Mouse (Mus musculus) olfactory bulb, adult 2 months (tissue): ENCODE measurements around the gene Rfpl4. TPM values are rescaled to one million over a fixed set of nuclear protein-coding genes. Genes with fewer than 3 reads are reported as not detected.

ENCODE experiments used
- H3K27ac ChIP-seq: fragments of 200-500 bp; 2 replicates; pipeline ENCODE4 v1.5.1; 2012; ENCODE audit warnings: low read depth, low read length; ENCODE audit not compliant: insufficient read depth
- H3K4me1 ChIP-seq: fragments of 200-500 bp; 2 replicates; pipeline ENCODE4 v1.6.1; 2012; ENCODE audit warnings: low read length; ENCODE audit not compliant: control insufficient read depth, insufficient read depth
- H3K4me3 ChIP-seq: fragments of 200-500 bp; 2 replicates; pipeline ENCODE4 v1.5.1; 2012; ENCODE audit warnings: mild to moderate bottlenecking, low read depth, low read length, moderate library complexity; ENCODE audit not compliant: insufficient read depth
- CTCF ChIP-seq: fragments of 200-500 bp; IDR thresholded peaks from 2 replicates; pipeline ENCODE4 v1.5.1; 2012; ENCODE audit warnings: low read depth, mild to moderate bottlenecking, low read length, moderate library complexity; ENCODE audit not compliant: insufficient read depth
- POLR2A ChIP-seq: fragments of 200-500 bp; IDR thresholded peaks from 2 replicates; pipeline ENCODE4 v1.6.1; 2012; ENCODE audit warnings: mild to moderate bottlenecking, low read depth, low read length, moderate library complexity; ENCODE audit not compliant: insufficient read depth
- WGBS: fragments of 180-500 bp; shearing (Covaris S2); methylation state at CpG from one replicate; pipeline ENCODE4 v1.1.7; 2018; 5-methylcytosine and 5-hydroxymethylcytosine counted together
- polyA plus RNA-seq: library from polyadenylated mRNA; stranded (reverse); fragments of >200 nt; gene quantifications from 2 replicates; pipeline ENCODE4 v1.2.4, GENCODE M21; 2012; ENCODE audit warnings: low replicate concordance; ENCODE audit not compliant: missing spikeins, insufficient read depth, insufficient read length

Gene Rfpl4
- polyA plus RNA-seq, 1 experiment, result not detected

DNA sequence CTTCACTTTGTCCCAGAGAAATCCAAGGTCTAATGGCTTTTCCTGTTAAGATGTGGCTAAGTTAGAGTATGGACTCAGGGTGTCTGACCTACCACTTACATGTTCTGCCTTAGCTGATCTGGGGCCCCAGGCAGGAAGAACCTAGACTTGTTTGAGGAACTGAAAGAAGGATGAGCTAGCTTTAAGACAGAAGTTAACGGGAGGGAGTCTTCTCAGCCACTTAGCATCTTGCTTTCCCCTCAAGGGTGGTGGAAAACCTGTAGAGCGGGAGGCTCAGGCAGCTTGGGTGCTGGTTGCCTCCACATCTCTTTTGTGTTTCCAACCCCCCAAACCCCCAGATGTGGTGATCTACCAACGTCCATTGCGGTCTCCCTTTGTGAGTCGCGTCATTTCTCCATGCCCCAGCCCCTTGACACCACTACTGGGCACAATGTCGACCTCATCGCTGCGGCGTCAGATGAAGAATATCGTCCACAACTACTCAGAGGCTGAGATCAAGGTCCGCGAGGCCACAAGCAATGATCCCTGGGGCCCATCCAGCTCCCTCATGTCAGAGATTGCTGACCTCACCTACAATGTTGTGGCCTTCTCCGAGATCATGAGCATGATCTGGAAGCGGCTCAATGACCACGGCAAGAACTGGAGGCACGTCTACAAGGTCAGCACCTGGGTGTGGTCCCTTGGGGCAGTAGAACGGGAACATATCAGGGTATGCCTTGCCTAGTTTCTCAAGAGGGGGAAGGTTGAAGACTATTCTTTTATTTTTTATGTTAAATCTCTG, 33.2 kb downstream of the Rfpl4 start:
- TF ChIP-seq POLR2A (no peak), CTCF (no peak)
- H3K4me1 ChIP-seq, result peaks cover 26% of the 10 kb centered on the region
- no peak overlapping the region for H3K27ac ChIP-seq
- H3K4me3 ChIP-seq, result no peak overlapping the region
- 91% methylated on average over 18 of the region's 18 CpGs for WGBS

DNA sequence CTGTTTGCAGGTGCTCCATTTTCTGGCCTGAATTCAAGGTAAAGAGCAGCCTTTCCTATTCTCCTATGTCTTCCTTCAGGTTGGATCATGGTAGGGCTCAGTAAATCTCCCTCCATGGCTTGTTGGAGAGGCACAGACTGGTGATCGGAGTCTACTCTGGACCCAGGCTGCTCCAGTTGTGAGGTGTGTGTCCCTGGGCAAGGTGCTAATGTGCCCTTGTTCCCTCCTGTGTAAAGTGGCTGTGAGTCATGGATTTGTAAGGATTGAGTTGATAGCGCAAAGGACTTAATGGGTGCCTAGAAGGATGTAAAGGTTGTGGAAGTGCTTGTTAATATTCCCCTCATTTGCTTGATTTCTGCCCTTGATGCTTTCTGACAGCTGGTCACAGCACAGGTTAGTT, 34.8 kb downstream of the Rfpl4 start:
- TF ChIP-seq POLR2A (no peak), CTCF (no peak)
- 82% methylated on average over 2 of the region's 2 CpGs for WGBS
- Histone ChIP-seq H3K4me3 (no peak overlapping the region), H3K4me1 (peaks cover 22% of the 10 kb centered on the region), H3K27ac (no peak overlapping the region)

DNA sequence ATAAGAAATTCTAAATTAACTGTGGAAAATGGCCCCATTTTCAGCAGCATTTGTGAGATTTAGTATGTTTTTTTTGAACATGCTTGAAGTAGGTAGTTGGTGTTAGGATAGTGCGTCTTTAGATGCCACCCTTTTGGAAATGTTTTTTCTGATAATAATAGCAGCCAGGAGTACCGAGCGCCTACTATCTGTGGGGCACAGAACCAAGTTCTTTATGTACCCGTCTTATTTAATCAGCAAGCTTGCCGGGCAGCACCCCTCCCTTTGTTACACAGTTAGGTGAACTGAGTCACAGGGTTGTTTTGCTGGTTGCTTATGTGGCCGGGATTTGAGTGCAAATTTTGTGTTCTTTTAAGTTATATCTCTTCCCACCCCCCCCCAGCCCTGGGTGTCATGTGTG, 35.5 kb downstream of the Rfpl4 start:
- Histone ChIP-seq H3K27ac (no peak overlapping the region), H3K4me3 (peak overlapping the region; percentile 3; the same call in 1 of the 2 replicates), H3K4me1 (peaks cover 19% of the 10 kb centered on the region)
- WGBS, result 36% methylated on average over 6 of the region's 6 CpGs
- no peak for TF ChIP-seq POLR2A
- no peak for TF ChIP-seq CTCF

DNA sequence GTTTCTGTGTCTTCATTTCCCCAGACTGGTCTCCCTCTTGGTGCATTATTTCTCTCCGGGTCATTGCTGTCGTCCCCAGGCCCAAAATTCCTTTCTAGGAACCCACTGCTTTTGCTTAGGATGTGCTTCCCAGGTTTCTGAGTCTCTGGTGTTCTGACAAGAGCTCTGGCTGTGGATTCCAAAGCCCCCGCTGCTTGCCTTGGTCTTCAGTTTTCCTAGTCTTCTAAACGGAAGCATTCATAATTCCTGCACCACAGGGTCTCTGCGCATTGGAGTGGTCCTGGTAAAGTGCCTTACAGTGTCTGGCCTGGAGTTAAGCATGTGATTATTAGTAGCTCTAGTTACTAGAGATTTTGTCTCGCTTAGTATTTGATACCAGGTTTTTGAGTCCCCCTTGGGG, 35.9 kb downstream of the Rfpl4 start:
- Histone ChIP-seq H3K4me1 (peaks cover 15% of the 10 kb centered on the region; the same call in 1 of the 2 replicates), H3K4me3 (peak overlapping the region; percentile 94)

DNA sequence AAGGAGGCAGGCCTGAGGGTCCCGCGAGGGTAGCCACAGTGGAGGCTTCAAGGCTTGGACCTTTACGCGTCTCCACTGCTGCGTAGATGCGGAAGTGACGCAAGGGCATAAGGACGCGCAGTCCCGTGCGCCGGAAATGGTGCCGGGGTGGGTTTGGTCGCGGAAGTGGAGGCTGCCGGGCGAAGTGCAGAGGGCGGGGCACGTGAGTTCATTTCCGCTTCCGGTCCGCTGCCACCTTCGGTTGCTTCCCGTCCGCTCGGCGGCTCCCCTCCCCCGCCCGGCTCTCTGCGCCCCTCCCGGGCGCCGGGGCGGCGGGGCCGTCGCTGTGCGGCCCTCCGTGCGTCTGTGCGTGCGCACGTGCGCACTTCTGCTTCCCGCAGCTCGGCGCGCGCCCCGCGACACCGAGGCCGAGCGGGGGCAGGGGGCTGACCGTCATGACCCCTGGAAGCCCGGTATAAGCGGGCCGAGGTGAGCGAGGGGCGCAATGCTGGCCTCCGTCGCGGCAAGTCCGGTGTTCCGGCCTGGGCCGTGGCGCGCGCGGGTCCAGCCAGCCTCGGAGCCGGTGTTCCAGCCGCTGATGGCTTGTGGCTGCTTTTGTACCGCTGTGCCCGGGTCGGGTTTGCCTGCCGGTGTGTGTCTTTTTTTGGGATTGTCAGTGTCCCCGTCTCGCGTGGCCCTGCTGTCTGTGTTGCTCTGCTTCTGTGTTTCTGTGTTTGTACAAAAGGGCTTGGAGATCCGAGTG, 36.6 kb downstream of the Rfpl4 start, which contains the start of gene Epn1:
Gene Epn1, plus strand, starts transcription at position 226 of the 742 bp plus-strand sequence.
- Histone ChIP-seq H3K4me3 (peak within 1 kb of the TSS; percentile 94), H3K27ac (peak within 1 kb of the TSS; percentile 65), H3K4me1 (peaks cover 15% of the 10 kb centered on the region; the same call in 1 of the 2 replicates)
- TF ChIP-seq POLR2A (peak; percentile 56; the same call in 1 of the 2 replicates), CTCF (no peak)
- WGBS, result under 1% methylated on average over 81 of the region's 81 CpGs

More for the DNA sequence above, 35.9 kb downstream of the Rfpl4 start:
- H3K27ac ChIP-seq, result no peak overlapping the region
- 4% methylated on average over 6 of the region's 6 CpGs for WGBS
- TF ChIP-seq POLR2A, result no peak
- no peak for TF ChIP-seq CTCF

DNA sequence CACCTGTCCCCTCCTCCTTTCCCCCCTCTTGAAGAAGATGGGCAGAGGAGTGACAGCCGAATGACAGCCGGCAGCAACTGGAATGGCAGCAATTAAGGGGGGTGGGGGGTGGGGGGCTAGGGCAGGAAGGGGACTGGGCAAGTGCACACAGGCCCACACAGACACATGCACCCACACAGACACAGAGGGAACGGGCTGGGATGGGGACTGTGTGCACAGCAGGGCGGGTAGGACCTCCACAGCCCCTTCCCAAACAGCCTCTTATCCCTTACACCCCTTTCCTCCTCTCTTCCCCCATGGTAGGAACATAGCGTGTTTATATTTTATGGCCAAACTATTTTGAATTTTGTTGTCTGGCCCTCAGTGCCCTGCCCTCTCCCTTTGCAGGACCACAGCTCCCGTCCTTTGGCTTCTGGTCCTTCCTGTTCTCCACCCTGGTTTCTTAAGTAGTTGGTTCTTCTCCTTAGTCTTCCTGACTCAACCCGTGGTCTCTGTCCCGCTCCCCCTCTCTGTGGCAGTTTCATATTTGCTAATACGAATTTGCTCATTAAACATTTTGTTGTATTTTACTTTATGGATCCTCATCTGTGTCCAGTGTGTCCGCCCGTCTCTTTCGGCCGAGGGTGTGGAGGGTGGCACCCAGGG, 37.3 kb downstream of the Rfpl4 start:
- H3K4me1 ChIP-seq, result peaks cover 15% of the 10 kb centered on the region; the same call in 1 of the 2 replicates
- H3K27ac ChIP-seq, result peak overlapping the region; percentile 47; the same call in 1 of the 2 replicates
- H3K4me3 ChIP-seq, result peak overlapping the region; percentile 94
- WGBS, result 49% methylated on average over 10 of the region's 13 CpGs

DNA sequence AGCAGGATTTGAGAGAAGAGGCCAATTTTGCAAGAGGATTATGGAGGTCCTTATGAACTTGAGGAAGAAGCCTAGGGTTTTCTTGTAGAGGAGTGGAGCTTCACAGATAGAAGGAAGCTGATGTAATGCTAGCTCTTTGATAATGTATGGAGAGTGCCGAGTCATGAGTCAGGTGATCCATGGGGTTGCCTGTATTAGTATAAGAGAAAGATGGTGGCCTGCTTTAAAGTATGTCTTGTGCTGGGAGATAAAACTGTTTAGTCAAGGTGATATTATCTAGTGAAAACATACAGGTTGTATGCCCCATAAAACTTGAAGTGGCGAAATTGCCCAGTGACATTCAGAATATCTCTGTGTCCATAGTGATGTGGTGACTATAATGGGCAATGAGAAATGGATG, 39.8 kb downstream of the Rfpl4 start:
- H3K4me1 ChIP-seq, result peaks cover 5% of the 10 kb centered on the region; the same call in 1 of the 2 replicates
- 85% methylated on average over 2 of the region's 2 CpGs for WGBS
- TF ChIP-seq POLR2A (no peak), CTCF (no peak)
- no peak overlapping the region for H3K4me3 ChIP-seq
- H3K27ac ChIP-seq, result no peak overlapping the region

DNA sequence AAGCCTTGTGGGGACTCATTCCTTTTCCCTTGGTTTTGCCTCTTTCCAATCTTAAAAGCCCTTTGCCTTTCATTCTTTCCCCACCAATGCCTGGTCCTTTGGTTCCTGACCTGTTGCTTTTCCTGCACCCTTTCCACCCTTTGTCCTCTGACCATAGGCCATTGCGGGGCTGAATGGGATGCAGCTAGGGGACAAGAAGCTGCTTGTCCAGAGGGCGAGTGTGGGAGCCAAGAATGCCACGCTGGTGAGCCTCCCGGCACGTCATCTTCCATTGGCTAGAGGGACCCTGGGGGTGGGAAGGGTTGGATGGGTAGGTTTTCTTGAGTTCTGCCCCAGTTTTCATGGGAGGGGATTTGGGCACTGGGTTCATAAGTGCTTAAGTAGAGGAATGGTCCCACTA, 41.8 kb downstream of the Rfpl4 start:
- Histone ChIP-seq H3K4me1 (peaks cover 2% of the 10 kb centered on the region; the same call in 1 of the 2 replicates), H3K27ac (no peak overlapping the region), H3K4me3 (no peak overlapping the region)
- TF ChIP-seq CTCF, result no peak
- TF ChIP-seq POLR2A, result no peak
- 88% methylated on average over 5 of the region's 5 CpGs for WGBS

DNA sequence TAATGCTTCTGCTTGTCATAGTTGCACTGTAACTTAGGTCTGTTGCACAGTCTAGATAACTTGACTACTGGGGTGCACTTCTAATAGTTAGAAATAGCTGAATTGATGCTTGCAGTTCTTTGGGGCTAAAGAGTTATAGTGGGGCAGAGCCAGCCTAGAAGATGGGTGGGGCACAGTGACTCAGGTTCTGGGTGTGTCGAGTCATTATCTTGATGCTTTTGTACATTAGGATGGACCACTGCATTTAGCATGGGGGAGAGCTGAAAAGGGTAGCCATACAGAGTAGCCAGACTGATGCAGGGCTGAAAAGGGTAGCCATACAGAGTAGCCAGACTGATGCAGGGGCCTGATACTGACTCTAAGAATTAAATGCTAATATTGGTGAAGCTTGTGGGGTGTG, 43.2 kb downstream of the Rfpl4 start:
- Histone ChIP-seq H3K4me3 (no peak overlapping the region), H3K4me1 (0 out of 2 replicates have a peak, but pooled peaks cover 2% of the 10 kb centered on the region), H3K27ac (no peak overlapping the region)
- WGBS, result 55% methylated on average over 1 of the region's 1 CpGs
- TF ChIP-seq POLR2A (no peak), CTCF (no peak)
